In the genomic region with DNA sequence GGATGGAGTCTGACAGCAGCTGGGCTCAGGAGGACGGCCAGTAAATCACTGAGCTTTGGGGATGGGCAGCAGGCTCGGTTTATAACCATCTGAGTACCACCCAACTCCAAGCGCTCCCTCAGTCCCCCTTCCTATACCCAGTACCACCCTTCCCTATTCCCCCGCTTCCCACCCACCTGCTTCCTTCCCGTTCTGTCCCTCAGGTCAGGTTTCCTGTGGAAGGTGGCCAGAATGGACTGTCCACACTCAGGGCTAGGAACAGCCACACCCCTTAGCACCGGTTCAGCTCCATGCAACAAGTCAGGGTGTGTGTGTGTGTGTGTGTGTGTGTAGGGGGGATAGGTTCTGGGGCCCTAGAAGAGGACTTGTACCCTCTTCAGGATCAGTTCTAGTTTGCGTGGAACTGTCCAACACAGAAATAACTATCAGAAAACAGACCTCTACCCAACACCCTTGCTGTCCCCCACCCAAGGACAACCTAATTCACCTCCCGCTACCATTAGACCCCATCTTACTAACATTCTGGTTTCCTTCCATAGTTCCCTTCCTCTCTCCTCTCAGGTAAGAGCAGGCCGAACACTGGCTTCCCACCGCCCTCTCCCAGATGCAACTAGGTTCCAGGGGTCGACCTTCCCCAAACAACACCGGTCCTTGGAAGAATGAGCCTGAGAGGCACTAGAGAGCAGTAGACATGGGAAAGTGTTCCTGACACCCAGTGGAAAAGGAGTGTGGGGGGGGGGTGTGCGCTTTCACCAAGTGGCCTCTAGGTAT, we compare ENCODE assay signal across 8 mouse cellular contexts. TPM values are rescaled to one million over a fixed set of nuclear protein-coding genes. Genes with fewer than 3 reads are reported as not detected.
DNase-seq lines count a peak whose midpoint lies in the region; ATAC-seq and TF ChIP-seq lines count a peak whose summit lies in the region.

No protein-coding gene starts in this region.

- H3K36me3 ChIP-seq in forebrain, embryonic 12.5 days (replicated peaks): 0 out of 2 replicates have a peak, but pooled peaks cover 3% of the 10 kb centered on the region
- no peaks in the 10 kb centered on the region; the same call in 1 of the 2 replicates for H3K36me3 ChIP-seq in hindbrain, embryonic 15.5 days
- no peaks in the 10 kb centered on the region for H3K36me3 ChIP-seq in lung, postnatal 0 days (ENCODE audit: insufficient read depth, low read length)

- peak overlapping the region; percentile 78 for H3K4me3 ChIP-seq in layer of hippocampus, adult 2 months
- H3K4me3 ChIP-seq in forebrain, embryonic 12.5 days (replicated peaks): peak overlapping the region; percentile 79
- H3K4me3 ChIP-seq in hindbrain, embryonic 15.5 days: peak overlapping the region; percentile 62
- peak overlapping the region; percentile 81 for H3K4me3 ChIP-seq in lung, postnatal 0 days (ENCODE audit: low read depth, low read length)

- WGBS in forebrain, embryonic 12.5 days: 33% methylated on average over 13 of the region's 13 CpGs
- 34% methylated on average over 13 of the region's 13 CpGs for WGBS in hindbrain, embryonic 15.5 days
- 35% methylated on average over 13 of the region's 13 CpGs for WGBS in lung, postnatal 0 days

- no peak for ATAC-seq in forebrain, embryonic 12.5 days (ENCODE audit: low FRiP score)
- no peak; the same call in 1 of the 2 replicates for ATAC-seq in hindbrain, embryonic 15.5 days (ENCODE audit: low FRiP score, low read depth)
- no peak for ATAC-seq in lung, postnatal 0 days

- no peak for DNase-seq in layer of hippocampus, adult 2 months (ENCODE audit: low spot score in 2 of 2)
- DNase-seq in layer of hippocampus, adult 11-12 months (ENCODE audit: low spot score): no peak
- DNase-seq in lung, postnatal 0 days (ENCODE audit: low spot score): no peak
- DNase-seq in frontal cortex, postnatal 14 days (ENCODE audit: low spot score in 2 of 2): no peak
- no peak for DNase-seq in ovary, adult 18-20 months (ENCODE audit: low spot score)
- DNase-seq in frontal cortex, postnatal 10 days (ENCODE audit: low spot score in 2 of 2): no peak

- peak overlapping the region; percentile 89; the same call in 1 of the 2 replicates for H3K27ac ChIP-seq in layer of hippocampus, adult 2 months
- peak overlapping the region; percentile 68; the same call in 1 of the 2 replicates for H3K27ac ChIP-seq in forebrain, embryonic 12.5 days
- peak overlapping the region; percentile 82 for H3K27ac ChIP-seq in hindbrain, embryonic 15.5 days (replicated peaks)
- H3K27ac ChIP-seq in lung, postnatal 0 days (ENCODE audit: low read length): no peak overlapping the region; the same call in 1 of the 2 replicates

- peak overlapping the region; percentile 79 for H3K4me2 ChIP-seq in forebrain, embryonic 12.5 days
- peak overlapping the region; percentile 82 for H3K4me2 ChIP-seq in hindbrain, embryonic 15.5 days
- peak overlapping the region; percentile 93 for H3K4me2 ChIP-seq in lung, postnatal 0 days (replicated peaks; ENCODE audit: low read depth, low read length)

- no peaks in the 10 kb centered on the region for H3K9me3 ChIP-seq in forebrain, embryonic 12.5 days
- H3K9me3 ChIP-seq in hindbrain, embryonic 15.5 days: no peaks in the 10 kb centered on the region
- no peaks in the 10 kb centered on the region for H3K9me3 ChIP-seq in lung, postnatal 0 days (ENCODE audit: low read length)

- no peak for TF ChIP-seq EP300 in lung, postnatal 0 days (IDR thresholded peaks at IDR 0.05)

- H3K27me3 ChIP-seq in forebrain, embryonic 12.5 days: peaks cover 33% of the 10 kb centered on the region
- no peaks in the 10 kb centered on the region for H3K27me3 ChIP-seq in hindbrain, embryonic 15.5 days
- no peaks in the 10 kb centered on the region for H3K27me3 ChIP-seq in lung, postnatal 0 days (replicated peaks; ENCODE audit: insufficient read depth, low read length)

- TF ChIP-seq CTCF in layer of hippocampus, adult 2 months (conservative IDR thresholded peaks at IDR 0.05): no peak
- TF ChIP-seq CTCF in lung, postnatal 0 days (IDR thresholded peaks at IDR 0.05): no peak

- peak overlapping the region; percentile 85; the same call in 1 of the 2 replicates for H3K9ac ChIP-seq in forebrain, embryonic 12.5 days
- H3K9ac ChIP-seq in hindbrain, embryonic 15.5 days: peak overlapping the region; percentile 85
- peak overlapping the region; percentile 46; the same call in 1 of the 2 replicates for H3K9ac ChIP-seq in lung, postnatal 0 days (replicated peaks; ENCODE audit: low read depth)

- peaks cover 26% of the 10 kb centered on the region for H3K4me1 ChIP-seq in forebrain, embryonic 12.5 days
- peaks cover 38% of the 10 kb centered on the region for H3K4me1 ChIP-seq in hindbrain, embryonic 15.5 days (replicated peaks)
- H3K4me1 ChIP-seq in lung, postnatal 0 days (ENCODE audit: insufficient read depth, low read depth, low read length): 0 out of 2 replicates have a peak, but pooled peaks cover 3% of the 10 kb centered on the region

RNA-seq across cellular contexts. Expression of a gene that starts 0.4 kb away (rescaled TPM):
- total RNA-seq in layer of hippocampus, adult 2 months (2021): 1 to 10 TPM; 4.1 to 4.4 TPM
- polyA plus RNA-seq in forebrain, embryonic 12.5 days (2016; fragmentation: Nextera tagmentation; extraction: Ambion mirVana): 0.40 and 0.60 TPM in 2 replicates
- 1.2 and 1.5 TPM in 2 replicates for polyA plus RNA-seq in hindbrain, embryonic 15.5 days (2015; fragmentation: Nextera tagmentation; extraction: Ambion mirVana)
- polyA plus RNA-seq in lung, postnatal 0 days (2015; fragmentation: Nextera tagmentation; extraction: Ambion mirVana): 0.18 and 0.42 TPM in 2 replicates

RNA-seq across cellular contexts. Expression of a gene that starts 0.7 kb away (rescaled TPM):
- 1 to 10 TPM; 2.5 to 2.8 TPM for total RNA-seq in layer of hippocampus, adult 2 months (2021)
- polyA plus RNA-seq in forebrain, embryonic 12.5 days (2016; fragmentation: Nextera tagmentation; extraction: Ambion mirVana): 0.91 and 1.0 TPM in 2 replicates
- 1.3 and 1.6 TPM in 2 replicates for polyA plus RNA-seq in hindbrain, embryonic 15.5 days (2015; fragmentation: Nextera tagmentation; extraction: Ambion mirVana)
- polyA plus RNA-seq in lung, postnatal 0 days (2015; fragmentation: Nextera tagmentation; extraction: Ambion mirVana): 0.94 and 1.9 TPM in 2 replicates

RNA-seq across cellular contexts. Expression of a gene that starts 5.0 kb away (rescaled TPM):
- total RNA-seq in layer of hippocampus, adult 2 months (2021): 10 to 100 TPM; 23.8 to 29.0 TPM
- 11.1 and 11.9 TPM in 2 replicates for polyA plus RNA-seq in forebrain, embryonic 12.5 days (2016; fragmentation: Nextera tagmentation; extraction: Ambion mirVana)
- polyA plus RNA-seq in hindbrain, embryonic 15.5 days (2015; fragmentation: Nextera tagmentation; extraction: Ambion mirVana): 49.3 and 52.2 TPM in 2 replicates
- polyA plus RNA-seq in lung, postnatal 0 days (2015; fragmentation: Nextera tagmentation; extraction: Ambion mirVana): 4.1 TPM in 2 replicates

RNA-seq across cellular contexts. Expression of a gene that starts 5.7 kb away (rescaled TPM):
- 100 to 1,000 TPM; 204 to 205 TPM for total RNA-seq in layer of hippocampus, adult 2 months (2021)
- polyA plus RNA-seq in forebrain, embryonic 12.5 days (2016; fragmentation: Nextera tagmentation; extraction: Ambion mirVana): 346 and 368 TPM in 2 replicates
- polyA plus RNA-seq in hindbrain, embryonic 15.5 days (2015; fragmentation: Nextera tagmentation; extraction: Ambion mirVana): 277 and 288 TPM in 2 replicates
- polyA plus RNA-seq in lung, postnatal 0 days (2015; fragmentation: Nextera tagmentation; extraction: Ambion mirVana): 303 and 324 TPM in 2 replicates

RNA-seq across cellular contexts. Expression of a gene that starts 32.8 kb away (rescaled TPM):
- total RNA-seq in layer of hippocampus, adult 2 months (2021): not detected
- not detected in 2 replicates for polyA plus RNA-seq in forebrain, embryonic 12.5 days (2016; fragmentation: Nextera tagmentation; extraction: Ambion mirVana)
- polyA plus RNA-seq in hindbrain, embryonic 15.5 days (2015; fragmentation: Nextera tagmentation; extraction: Ambion mirVana): 0.16 TPM in 1 of 2 replicates, not detected in the other
- polyA plus RNA-seq in lung, postnatal 0 days (2015; fragmentation: Nextera tagmentation; extraction: Ambion mirVana): 22.6 and 25.4 TPM in 2 replicates
